Mouse (Mus musculus): ENCODE data around the gene Prmt1.

GRCm38 (mm10) chr7:45000539-45001114, 14.3 kb upstream of the Prmt1 start:
- no peak for TF ChIP-seq CTCF (IDR thresholded peaks at IDR 0.05; ENCODE audit: low read depth)
- no peak for TF ChIP-seq EP300 (IDR thresholded peaks at IDR 0.05; ENCODE audit: low read depth)

All from liver, embryonic 14.5 days (tissue).